Mouse (Mus musculus) regulatory T cell (primary cell): ENCODE measurements around the gene N4bp1.

Experiments used
- in situ Hi-C: fragments of 300-600 bp; cut with MboI, MseI; formaldehyde crosslinking; loops from one replicate; pipeline ENCODE4 v1.15.1; 2025; ENCODE audit warnings: high pct_unique_total_duplicates

Gene N4bp1

GRCm38 (mm10) chr8:86768499-86768898 is 116.6 kb downstream of the N4bp1 start:
- in situ Hi-C loops, result no loop called here

- in situ Hi-C loops, result no loop called here
Measured at GRCm38 (mm10) chr8:86766548-86767211, 118.4 kb downstream of the N4bp1 start.

DNA sequence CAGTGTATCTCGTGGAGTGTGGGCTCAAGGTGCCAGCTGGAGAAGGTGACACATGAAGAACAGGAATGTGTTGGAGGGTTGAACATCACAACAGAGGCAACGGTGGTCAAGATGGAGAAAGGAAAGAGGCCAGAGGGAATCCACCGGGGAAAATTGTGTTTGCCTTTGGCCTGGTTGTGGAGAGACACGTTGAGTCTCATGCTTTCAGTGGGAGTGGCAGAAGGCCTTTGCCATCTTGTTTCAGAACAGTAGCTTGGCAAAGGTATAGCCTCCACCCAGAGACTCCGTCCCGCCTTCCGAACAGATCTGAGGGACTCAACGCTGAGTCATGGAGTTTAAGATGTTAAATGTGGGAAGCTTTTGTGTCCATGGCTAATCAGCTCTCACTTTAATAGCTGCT is 119.4 kb downstream of the N4bp1 start:
- in situ Hi-C loops, result no loop called here

DNA sequence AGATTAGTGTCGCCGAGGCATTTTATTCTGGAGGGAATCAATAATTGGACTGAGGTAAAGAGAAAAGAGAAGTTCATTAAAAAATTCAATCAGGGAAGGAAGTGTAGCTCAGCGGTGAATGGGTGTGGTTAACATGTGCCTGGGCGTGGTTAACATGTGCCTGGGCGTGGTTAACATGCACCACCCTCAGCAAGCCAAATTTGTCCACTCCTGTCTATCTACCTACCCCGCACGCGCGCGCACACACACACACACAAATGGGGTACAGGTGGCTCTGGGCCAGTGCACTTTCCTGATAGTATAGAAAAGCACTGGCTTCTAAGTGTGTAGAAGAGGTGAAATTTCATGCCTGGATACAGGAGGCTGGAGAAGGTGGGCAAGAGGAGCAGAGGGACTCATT is 119.9 kb downstream of the N4bp1 start:
- in situ Hi-C loops, result no loop called here

- in situ Hi-C loops, result no loop called here
Measured at GRCm38 (mm10) chr8:86762806-86763205, 122.3 kb downstream of the N4bp1 start.

DNA sequence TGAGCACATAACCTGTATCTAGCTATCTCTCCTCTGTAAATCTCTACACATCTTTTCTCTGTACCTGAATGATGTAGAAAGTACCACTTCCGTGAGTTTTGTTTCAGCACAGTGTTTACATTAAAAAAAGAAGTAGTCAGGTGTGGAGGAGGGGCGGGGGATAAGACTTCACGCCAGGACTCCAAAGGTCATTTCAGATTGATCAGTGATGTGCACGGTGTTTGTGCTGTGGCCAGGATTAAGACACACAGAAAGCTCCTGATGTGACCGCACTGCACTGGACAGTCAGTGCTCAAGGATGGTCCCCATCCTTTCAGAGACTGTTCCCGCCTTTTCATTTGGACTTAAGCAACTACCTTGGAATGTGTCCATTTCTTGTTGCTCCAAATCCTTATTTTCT is 124.3 kb downstream of the N4bp1 start:
- in situ Hi-C loops, result no loop called here

GRCm38 (mm10) chr8:86759090-86759491 is 126.0 kb downstream of the N4bp1 start:
- in situ Hi-C loops, result no loop called here

DNA sequence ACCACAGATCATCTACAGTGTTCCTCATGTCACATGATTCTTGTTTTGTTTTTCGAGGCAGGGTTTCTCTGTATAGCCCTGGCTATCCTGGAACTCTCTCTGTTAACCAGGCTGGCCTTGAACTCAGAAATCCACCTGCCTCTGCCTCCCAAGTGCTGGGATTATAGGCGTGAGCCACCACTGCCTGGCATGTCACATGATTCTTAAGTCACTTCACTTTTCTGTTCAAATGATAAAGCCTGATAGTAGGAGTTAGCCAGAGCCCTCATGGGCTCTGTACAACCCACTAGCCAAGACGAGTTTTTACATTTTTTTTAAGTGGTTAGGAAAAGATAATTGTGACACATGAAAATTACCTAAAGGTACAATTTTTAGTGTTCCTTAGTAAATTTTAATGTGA is 126.4 kb downstream of the N4bp1 start:
- in situ Hi-C loops, result no loop called here
